Mouse (Mus musculus): ENCODE results near the gene Lsm14a.

The Lsm14a gene

GRCm38 (mm10) chr7:34393215-34393614, at the start of gene Lsm14a:
Lsm14a (minus strand) TSS chr7:34393315.
- no peak for DNase-seq

DNA sequence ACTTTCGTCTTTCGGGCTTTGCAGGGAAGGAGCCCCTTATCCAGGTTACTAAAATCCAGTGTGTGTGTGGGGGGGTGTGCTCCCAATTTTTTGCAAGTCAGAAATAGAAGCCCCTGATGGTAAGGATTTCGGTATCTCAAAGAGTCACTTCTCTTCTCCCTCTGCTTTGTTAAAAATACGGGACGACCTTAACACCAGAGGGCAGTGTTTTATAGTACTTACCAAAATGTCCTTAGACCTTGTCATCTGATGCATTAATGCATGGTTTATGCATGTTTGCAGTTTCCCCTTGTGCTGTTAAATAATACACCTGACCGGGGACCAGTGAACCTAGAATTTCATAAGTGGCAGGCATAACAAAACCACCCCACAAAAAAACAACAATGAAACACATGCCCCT, 45.8 kb upstream of the Lsm14a start:
- peak; percentile 73 for DNase-seq

GRCm38 (mm10) chr7:34433597-34433996, 40.5 kb upstream of the Lsm14a start:
- no peak for DNase-seq

GRCm38 (mm10) chr7:34421201-34421600, 28.1 kb upstream of the Lsm14a start:
- no peak for DNase-seq

DNA sequence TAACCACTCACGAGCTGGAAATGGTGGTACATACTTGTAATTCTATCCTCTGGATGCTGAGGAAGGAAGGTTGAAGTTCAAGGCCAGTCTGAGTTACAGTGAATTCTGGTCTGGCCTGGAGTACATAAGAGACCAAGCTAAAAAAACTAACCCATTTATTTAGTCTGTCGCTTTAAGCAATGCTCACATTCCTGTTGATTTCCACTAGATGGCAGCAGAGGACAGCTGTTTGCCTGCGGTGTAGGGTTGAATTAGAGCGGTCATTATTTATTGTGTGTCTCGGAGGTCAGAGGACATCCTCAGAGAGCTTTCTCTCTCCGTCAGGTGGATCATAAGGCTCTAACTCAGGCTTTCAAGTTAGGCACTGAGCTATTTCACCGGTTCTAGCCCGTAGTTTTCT, 14.4 kb upstream of the Lsm14a start:
- peak; percentile 79 for DNase-seq

- no peak for DNase-seq
Observed at GRCm38 (mm10) chr7:34403876-34404275, 10.8 kb upstream of the Lsm14a start.

- no peak for DNase-seq
Observed at GRCm38 (mm10) chr7:34400070-34400469, 7.0 kb upstream of the Lsm14a start.

DNA sequence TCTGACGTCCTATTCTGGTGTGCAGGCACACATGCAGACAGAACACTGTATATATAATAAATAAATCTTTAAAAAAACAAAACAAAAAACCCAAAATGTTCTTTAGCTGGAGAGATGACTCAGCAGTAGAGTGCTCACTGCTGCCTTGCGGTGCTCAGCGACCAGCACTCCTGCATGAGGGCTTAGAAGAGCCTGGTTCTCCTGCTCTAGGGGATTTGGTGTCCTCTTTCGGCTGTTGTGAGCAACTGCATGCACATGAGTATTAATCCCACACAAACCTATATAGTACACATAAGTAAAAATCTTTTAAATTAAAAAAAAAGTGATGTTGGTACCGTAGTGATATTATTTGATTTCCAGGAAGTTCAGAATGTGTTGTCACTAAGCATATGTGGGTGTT, 5.7 kb upstream of the Lsm14a start:
- DNase-seq = no peak

GRCm38 (mm10) chr7:34396791-34397190, 3.7 kb upstream of the Lsm14a start:
- DNase-seq = no peak

DNA sequence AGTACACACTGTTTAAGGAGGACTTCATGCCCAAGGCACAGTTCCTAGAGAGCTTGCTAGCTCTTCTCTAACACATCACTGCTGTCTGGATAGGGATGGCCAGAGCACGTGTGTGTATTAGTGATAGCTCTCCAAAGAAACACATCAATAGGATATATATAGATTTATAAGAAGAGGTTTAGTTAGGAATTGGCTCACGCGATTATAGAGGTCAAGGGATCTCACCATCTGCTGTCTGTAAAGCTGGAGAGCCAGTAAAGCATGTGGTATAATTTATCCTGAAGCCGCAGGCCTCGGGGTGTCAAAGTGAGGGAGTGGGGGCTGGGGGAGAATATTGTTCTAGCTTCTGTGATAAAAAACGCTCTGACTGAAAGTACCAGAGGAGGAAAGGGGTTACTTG, 2.6 kb upstream of the Lsm14a start:
- no peak for DNase-seq

DNA sequence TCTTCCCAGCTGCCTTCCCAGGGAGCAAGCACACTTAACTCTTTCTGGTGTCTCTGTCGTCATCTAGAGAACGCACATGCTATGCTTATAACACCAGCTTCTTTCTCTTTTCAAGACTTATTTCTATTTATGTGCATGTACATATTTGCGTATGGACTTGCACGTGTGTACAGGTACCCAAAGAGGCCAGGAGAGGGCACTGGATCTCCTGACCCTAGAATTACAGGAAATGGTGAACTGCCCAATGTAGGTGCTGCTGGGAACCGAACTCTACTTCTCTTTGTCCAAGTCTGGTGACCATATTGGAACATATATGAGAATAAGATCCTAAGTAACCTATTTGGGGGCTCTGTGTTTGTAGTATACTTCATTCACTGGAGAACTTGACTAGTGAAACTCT, 1.5 kb upstream of the Lsm14a start:
- DNase-seq = no peak

DNA sequence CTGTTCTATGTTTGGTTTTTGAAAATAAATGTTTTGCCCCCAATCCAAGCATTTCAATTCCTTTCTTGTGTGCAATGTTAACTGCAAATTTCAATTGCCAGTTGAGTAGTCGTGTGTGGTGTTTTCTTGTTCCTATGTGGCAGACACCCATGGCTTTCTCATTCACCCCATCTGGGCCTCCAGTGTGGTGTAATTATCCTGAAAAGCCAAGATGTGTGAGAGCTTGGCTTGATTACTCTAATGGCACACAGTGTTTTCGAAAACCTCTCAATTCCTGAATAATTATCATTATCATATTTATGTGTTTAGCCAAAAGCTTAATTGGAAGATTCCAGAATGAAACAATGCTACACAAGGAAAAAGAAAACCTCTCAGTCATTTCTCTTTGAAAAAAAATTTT, 976 bp upstream of the Lsm14a start:
- no peak for DNase-seq

- DNase-seq = no peak
Observed at GRCm38 (mm10) chr7:34392335-34392734, 780 bp downstream of the Lsm14a start.

GRCm38 (mm10) chr7:34391711-34392110, 1.4 kb downstream of the Lsm14a start:
- no peak for DNase-seq

DNA sequence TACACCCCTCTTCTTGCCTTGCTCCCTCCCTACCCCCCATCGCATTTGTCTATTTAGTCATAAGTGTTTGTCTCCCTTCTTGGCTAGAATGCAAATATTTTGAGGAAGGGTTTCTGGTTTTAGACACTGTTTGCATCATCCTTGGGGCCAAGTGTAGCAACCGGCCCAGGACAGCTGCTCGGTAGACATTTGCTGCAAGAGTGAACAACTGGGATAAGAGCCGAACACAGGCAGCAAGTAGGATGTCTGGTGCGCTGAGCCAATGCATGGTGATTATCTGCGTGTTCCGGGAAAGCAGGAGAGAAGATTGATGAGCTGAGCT, 2.3 kb downstream of the Lsm14a start:
- no peak for DNase-seq

DNA sequence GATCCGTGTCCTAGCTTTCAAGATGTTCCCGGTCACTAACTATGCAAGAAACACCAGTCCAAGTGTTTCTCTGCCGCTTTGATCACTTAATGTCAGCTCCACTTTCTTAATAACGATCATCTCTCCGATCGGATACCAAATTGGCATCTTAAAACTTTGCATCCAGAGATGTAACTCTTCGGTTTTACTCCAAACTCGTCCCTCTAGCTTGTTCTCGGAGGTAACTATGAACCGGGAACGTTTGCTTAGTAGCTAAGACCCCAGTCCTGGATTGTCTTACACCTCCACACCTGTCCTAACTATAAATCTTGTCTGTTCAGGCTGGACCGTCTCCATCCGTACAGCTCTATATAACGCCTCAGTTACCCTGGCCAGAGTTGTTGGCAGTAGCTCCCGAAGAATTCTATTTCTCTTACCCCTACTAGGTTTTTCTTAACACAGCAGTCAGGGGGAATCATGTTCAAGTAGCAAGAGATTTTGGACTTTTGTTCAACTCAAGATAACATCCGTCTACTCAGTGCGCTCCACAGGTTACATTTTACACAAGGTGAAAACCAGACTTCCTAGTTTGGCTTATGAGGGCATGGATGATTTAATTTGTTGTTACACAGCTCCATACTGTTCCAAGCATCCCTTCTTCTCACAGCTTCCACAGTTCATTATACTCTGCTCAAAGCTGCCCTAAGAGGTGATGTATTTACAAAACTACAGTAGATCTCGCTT, 2.8 kb downstream of the Lsm14a start:
- peak; percentile 28 for DNase-seq

DNA sequence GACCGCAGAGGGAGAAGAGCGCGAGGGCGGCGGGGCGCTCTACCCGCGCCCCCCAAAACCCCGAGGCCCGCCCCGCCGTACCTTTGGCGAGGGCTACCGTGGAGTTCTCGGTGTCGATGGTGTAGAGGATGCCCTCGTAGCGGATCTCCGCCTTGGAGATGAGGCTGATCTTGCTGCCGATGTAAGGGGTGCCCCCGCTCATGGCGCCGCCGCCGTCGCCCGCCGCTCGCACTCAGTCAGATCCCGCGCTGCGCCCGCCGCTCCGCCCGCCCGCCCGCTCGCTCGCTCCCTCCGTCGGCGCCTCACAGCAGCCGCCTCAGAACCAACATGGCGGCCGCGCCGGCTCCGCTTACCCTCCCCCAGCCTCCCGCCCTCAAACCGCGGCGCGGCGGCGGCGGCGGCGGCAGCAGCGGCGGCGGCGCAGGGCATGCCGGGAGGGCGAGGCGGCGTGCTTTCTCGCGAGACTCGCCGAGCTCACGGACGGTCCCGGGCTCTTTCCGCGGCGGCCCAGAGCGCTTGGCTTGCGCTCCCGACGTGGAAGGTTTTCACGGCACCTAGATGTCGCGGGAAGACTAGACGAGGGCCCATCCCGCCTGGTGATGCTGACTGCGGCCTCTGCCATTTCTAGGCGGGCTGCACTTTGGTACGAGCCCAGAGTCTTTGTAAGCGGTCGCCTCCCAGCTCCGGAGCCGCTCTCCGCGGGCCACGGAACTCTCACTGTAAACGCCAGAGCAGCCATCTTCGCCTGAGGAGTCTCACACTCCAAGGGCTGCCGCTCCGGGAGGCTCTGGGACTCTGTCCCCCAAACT, 3.6 kb downstream of the Lsm14a start:
- peak; percentile 96 for DNase-seq

- peak; percentile 73 for DNase-seq
Observed at GRCm38 (mm10) chr7:34388445-34389276, 4.5 kb downstream of the Lsm14a start.

- DNase-seq = peak; percentile 12
Observed at GRCm38 (mm10) chr7:34387784-34388444, 5.2 kb downstream of the Lsm14a start.

- DNase-seq = no peak
Observed at GRCm38 (mm10) chr7:34382803-34383202, 10.3 kb downstream of the Lsm14a start.

- DNase-seq = no peak
Observed at GRCm38 (mm10) chr7:34381733-34382132, 11.4 kb downstream of the Lsm14a start.

DNA sequence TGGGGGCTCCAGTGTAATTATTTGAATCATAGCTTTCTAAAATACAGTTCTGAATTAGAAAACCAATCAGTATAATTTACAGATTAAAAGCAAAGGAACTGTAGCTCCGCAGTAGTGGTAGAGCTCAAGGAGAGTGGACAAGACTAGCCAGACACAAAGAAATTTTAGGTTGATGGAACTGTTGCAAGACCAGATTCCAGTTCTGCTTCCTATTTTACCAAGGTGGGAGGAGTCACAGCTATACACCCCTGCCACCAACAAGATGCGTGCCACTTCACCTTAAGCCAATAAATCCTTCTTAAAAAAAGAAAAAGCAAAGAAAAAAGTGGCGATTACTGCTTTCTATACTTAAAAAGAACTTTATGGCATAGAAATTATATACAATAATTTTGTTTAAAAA, 12.8 kb downstream of the Lsm14a start:
- no peak for DNase-seq

DNA sequence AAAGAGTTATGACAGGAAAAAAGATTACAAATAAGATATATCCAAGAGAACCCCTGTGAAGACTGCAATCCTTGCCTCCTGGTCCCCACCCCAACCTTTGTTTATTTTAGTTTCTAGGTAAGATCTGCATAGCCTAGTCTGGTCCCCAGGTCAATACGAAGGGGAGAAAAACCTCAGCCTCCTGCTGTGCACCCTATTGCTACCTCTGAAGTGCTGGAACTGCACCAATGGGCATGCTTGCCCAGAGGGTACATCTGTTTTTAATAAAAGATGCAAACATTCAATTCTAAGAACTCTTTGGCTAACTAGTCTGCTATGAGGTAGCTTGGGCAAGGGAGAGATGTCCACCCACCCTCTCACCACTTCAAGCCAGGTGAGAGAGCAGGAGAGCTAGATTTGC, 19.2 kb downstream of the Lsm14a start:
- no peak for DNase-seq

Data from embryo, embryonic 11 days (tissue).